Mouse (Mus musculus) layer of hippocampus, adult 9-11 months (tissue): ENCODE results near the gene Ap5b1.

Source experiments
- DNase-seq: peaks from one replicate; pipeline ENCODE4 v3.0.0; 2022

Ap5b1 gene

GRCm38 (mm10) chr19:5568470-5569140, 780 bp downstream of the Ap5b1 start:
- peak; percentile 59 for DNase-seq

DNA sequence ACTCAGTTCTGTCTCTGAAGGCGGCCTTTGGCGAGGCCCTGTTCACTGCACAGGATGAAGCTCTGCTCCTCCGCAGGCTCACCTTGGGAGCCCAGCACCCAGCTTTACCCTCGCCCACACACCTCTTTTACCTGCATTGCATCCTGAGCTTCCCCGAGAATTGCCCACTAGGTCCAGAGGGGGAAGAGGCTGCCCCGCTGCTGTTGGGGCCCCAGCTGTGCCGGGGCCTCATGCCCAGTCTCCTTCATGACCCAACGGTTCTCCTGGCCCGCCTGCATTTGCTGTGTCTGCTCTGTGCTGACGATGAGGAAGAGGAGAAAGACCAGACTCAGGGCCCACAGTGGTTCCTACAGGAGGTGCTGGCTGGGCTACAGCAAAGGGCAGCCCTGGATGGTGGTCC, 1.7 kb downstream of the Ap5b1 start:
- DNase-seq, result no peak

DNA sequence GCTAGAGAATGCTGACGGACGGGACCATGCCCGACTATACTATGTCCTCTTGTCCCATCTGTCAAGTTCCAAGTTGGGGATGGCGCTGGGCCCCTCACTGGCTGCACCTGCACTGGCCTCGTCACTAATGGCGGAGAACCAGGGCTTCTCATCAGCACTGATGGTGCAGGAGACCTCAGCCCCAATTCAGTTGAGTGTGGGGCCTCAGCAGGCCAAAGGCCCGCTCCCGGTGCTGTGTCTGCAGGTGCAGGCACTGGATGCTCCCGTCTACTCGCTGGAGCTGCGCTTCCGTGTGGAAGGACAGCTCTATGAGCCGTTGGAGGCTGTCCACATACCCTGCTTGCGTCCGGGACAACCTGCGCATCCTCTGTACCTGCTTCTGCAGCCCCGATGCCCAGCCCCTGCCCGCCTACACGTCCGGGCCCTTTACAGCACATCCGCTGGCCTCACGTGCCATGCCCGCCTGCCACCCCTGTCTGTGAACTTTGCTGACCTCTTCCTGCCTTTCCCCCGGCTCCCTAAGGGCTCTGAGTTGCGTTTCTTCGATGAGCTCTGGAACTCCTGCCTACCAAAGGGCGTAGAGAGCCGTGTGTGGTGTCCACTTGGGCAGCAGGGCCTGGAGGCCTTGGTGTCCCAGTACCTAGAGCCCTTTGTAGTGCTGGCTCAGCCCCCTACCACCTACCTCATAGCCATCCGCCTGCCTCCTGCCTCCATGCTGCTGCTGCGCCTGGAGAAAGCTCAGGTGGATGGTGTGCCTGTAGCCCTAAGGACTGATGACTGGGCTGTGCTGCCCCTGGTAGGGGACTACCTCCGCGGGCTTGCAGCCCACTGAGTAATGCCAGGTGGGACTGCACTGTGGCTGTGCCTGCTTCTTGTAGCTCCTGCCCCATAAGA, 2.8 kb downstream of the Ap5b1 start:
- DNase-seq, result no peak

DNA sequence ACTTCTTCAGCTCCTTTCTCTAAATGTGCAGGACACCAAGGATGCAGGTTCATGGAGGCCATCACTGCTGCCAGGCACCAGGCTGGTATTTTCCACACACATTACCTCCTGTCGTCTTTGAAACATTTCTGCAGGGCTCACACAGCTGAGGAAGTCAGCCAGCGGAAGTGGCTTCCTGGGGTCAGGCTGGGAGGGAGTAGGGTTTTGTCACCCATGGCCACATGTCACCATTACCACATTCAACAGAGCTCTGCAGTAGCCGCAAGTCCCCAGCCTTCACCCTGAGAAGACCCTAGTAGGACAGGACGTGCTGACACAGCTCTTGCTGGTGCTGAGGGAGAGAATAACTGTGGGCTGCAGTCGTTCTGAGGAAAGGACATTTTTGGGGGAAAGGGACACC, 4.0 kb downstream of the Ap5b1 start:
- DNase-seq, result peak; percentile 58

- DNase-seq, result peak; percentile 79
Measured at GRCm38 (mm10) chr19:5572331-5573125, 4.7 kb downstream of the Ap5b1 start.

- DNase-seq, result no peak
Measured at GRCm38 (mm10) chr19:5575336-5575735, 7.5 kb downstream of the Ap5b1 start.

DNA sequence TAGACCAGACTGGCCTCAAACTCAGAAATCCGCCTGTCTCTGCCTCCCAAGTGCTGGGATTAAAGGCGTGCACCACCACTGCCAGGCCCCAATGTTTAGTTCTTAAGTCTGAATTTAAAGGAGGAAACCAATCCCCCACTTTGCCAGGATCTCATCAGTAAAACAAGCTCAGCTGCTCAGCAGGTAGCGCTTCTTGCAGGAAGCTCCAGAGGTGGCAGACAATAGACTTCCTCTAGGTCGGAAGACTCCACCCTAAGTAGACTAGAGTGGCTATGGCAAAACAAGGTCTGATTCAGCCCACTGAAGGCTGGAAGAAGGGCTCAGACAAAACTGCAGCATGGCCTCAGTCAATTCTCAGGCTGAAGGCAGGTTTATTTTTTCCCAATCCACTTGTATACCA, 12.1 kb downstream of the Ap5b1 start:
- DNase-seq, result no peak

GRCm38 (mm10) chr19:5580776-5581175, 13.0 kb downstream of the Ap5b1 start:
- DNase-seq, result no peak

GRCm38 (mm10) chr19:5581995-5582394, 14.2 kb downstream of the Ap5b1 start:
- no peak for DNase-seq

- no peak for DNase-seq
Measured at GRCm38 (mm10) chr19:5589159-5589558, 21.3 kb downstream of the Ap5b1 start.

- no peak for DNase-seq
Measured at GRCm38 (mm10) chr19:5591888-5592287, 24.1 kb downstream of the Ap5b1 start.

DNA sequence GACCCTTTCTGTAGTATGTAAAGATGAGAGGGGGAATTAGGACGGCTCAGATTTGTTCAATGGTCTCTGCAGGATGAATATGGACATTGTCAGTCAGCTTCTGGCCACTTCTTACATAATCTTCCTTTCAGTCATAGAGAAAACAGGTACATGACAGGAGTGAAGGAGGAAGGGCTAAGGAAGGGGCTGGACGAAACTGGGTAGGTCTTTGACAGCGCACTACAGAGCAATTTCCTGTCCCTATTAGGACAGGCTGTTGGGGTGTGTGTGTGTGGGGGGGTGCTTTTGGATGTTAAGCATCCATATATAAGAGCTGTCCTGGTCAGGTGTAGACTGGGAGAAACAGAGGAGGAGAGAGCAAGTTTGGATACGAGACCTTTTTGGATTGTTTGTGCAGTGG, 31.4 kb downstream of the Ap5b1 start:
- DNase-seq, result no peak

GRCm38 (mm10) chr19:5601752-5602541, 34.1 kb downstream of the Ap5b1 start, which contains the start of gene Rnaseh2c:
Gene Rnaseh2c (plus strand): TSS chr19:5601873.
- peak; percentile 84 for DNase-seq

DNA sequence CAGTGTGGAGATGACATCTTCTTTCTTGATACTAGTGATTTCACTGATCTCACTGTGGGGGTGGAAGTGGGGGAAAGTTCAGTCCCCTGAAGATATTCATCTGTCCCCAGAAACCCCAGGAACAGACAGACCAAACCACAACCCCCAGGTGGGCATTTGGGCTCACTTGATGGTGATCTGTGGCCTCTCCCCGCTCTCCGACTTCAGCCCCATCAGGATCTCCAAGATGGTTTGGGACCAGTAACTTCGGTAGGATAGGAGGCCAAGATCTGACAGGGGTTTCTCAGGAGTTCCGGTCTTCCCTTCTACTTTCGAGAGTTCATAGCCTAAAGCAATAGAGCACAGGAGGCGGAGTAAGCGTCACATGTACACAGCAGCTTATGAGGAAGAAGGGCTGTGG, 35.8 kb downstream of the Ap5b1 start:
- no peak for DNase-seq

- peak; percentile 69 for DNase-seq
Measured at GRCm38 (mm10) chr19:5605126-5605525, 37.3 kb downstream of the Ap5b1 start.

DNA sequence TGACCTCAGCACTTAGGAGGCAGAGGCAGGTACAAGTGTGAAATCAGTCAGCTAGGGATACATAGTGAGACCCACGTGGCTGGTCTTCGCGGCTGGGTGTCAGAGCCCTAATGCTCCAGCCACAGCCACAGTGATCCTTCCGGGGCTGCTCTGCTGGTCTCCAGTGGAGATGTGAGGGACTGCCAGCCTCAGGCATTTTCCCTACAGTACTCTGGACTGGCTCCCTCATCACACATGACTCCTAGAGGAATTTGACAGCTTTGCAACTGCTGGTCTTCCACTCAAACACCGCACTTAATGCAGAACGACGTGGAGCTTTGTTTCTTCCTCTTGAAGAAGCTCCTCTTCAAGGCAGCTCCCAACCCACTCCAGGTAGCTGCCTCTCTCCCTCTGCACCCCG, 38.4 kb downstream of the Ap5b1 start:
- DNase-seq, result no peak

DNA sequence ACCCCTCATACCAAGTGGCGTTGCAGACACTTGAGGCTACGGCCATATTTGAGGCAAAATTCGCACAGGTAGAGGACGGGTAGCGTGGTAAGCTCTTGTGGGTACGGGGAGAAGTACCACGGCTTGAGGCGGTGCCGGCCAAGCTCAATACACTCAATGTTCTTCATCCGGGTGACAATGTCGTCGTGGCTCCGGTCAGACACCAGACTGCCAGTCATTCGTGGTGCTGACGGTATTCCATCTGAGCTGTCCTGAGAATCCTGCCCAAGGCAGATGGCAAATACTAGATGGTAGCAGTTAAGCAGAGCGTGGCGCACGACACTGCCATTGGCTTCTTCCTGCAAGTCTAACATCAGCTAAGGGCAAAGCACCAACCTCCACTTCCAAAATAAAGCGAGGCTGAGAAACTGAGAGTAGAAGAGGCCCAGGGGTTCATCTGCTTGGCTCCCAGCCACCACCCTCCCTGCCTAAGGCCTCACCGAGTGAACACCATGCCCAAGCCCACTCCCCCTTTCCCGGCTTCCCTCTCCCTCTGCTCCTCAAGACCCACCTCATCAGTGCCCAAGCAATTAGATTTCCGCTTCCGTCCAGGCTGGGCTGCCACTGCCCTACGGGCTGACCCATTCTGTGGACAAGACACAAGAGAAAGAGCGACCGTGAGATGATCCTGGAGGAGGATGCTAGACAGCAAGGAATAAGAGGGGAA, 40.0 kb downstream of the Ap5b1 start:
- DNase-seq, result no peak

GRCm38 (mm10) chr19:5608707-5609106, 40.9 kb downstream of the Ap5b1 start:
- no peak for DNase-seq

DNA sequence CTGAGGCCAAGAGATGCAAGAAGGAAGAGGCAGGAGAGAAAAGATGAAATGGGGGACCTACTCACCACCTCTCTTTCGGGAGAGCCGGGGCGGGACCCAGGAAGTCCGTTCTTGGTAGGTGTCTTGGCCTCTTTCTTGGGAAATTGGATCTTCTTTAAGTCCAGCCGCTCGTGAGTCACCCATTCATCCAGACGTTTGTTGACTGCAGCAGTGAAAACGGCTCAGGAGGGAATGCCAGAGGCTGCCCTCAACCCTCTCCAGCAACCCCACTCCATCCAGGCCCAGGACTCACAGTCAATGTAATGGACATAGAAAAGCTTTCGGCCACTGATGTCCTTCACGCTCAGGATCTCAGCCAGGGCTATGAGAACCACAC, 41.3 kb downstream of the Ap5b1 start:
- no peak for DNase-seq

GRCm38 (mm10) chr19:5609547-5610404, 42.0 kb downstream of the Ap5b1 start, which contains the start of gene Kat5:
Gene Kat5 (minus strand): TSS chr19:5610237.
- peak; percentile 92 for DNase-seq

DNA sequence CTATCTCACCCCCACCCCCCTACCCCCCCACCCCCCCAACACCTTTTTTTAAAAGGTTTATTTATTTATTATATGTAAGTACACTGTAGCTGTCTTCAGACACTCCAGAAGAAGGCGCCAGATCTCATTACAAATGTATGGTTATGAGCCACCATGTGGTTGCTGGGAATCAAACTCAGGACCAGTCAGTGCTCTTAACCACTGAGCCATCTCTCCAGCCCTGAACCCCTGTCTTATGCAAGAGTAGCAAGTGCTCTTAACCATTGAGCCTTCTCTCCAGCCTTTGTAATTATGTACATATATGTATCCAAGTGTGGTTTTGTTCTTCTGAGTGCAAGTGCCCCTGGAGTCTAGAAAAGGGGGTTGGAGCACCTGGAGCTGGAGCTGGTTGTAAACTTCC, 44.1 kb downstream of the Ap5b1 start:
- no peak for DNase-seq
